Mouse (Mus musculus) neural tube, embryonic 13.5 days (tissue): ENCODE results near the gene Ano10. TPM values are rescaled to one million over a fixed set of nuclear protein-coding genes. Genes with fewer than 3 reads are reported as not detected.

Experiments used
- ATAC-seq: fragments of 200-750 bp; cut with Nextera tagmentation; 2 replicates; pipeline ENCODE4 v1.8.0; 2017; ENCODE audit warnings: low read depth, mild to moderate bottlenecking, moderate TSS enrichment, moderate library complexity
- H3K27ac ChIP-seq: fragments of 300-500 bp; sonication (generic); replicated peaks from 2 replicates; pipeline ENCODE4 v1.5.1; 2015; ENCODE audit warnings: moderate library complexity, mild to moderate bottlenecking, inconsistent platforms
- H3K27me3 ChIP-seq: fragments of 300-500 bp; sonication (generic); 2 replicates; pipeline ENCODE4 v1.6.1; 2015; ENCODE audit warnings: mild to moderate bottlenecking, inconsistent platforms
- H3K36me3 ChIP-seq: fragments of 300-500 bp; sonication (generic); 2 replicates; pipeline ENCODE4 v1.6.1; 2015; ENCODE audit warnings: mild to moderate bottlenecking, inconsistent platforms
- H3K4me1 ChIP-seq: fragments of 300-500 bp; sonication (generic); replicated peaks from 2 replicates; pipeline ENCODE4 v1.6.1; 2015; ENCODE audit warnings: inconsistent platforms
- H3K4me2 ChIP-seq: fragments of 300-500 bp; sonication (generic); 2 replicates; pipeline ENCODE4 v1.6.1; 2015; ENCODE audit warnings: inconsistent platforms, mild to moderate bottlenecking, moderate library complexity
- H3K4me3 ChIP-seq: fragments of 300-500 bp; sonication (generic); 2 replicates; pipeline ENCODE4 v1.5.1; 2015; ENCODE audit warnings: mild to moderate bottlenecking, inconsistent platforms
- H3K9ac ChIP-seq: fragments of 300-500 bp; sonication (generic); 2 replicates; pipeline ENCODE4 v1.6.1; 2015; ENCODE audit warnings: moderate library complexity, mild to moderate bottlenecking, inconsistent platforms
- H3K9me3 ChIP-seq: fragments of 300-500 bp; sonication (generic); 2 replicates; pipeline ENCODE4 v1.6.1; 2016; ENCODE audit warnings: inconsistent platforms
- WGBS: fragments of 180-500 bp; shearing (Covaris S2); methylation state at CpG from one replicate; pipeline ENCODE4 v1.1.7; 2015; 5-methylcytosine and 5-hydroxymethylcytosine counted together
- polyA plus RNA-seq: library from polyadenylated mRNA; unstranded; fragments of >200 nt; fragmentation: Nextera tagmentation; extraction: Ambion mirVana; gene quantifications from 2 replicates; pipeline ENCODE4 v1.2.1, GENCODE M21; 2015

Gene Ano10
- polyA plus RNA-seq, 1 experiment from 2014 or later, result 52.8 TPM

- no peaks in the 10 kb centered on the region for H3K4me1 ChIP-seq
- no peak overlapping the region for H3K4me2 ChIP-seq
- no peak overlapping the region for H3K27ac ChIP-seq
- no peak overlapping the region for H3K9ac ChIP-seq
- H3K9me3 ChIP-seq, result no peaks in the 10 kb centered on the region
- ATAC-seq, result no peak
- no peaks in the 10 kb centered on the region for H3K27me3 ChIP-seq
- H3K36me3 ChIP-seq, result no peaks in the 10 kb centered on the region
- no peak overlapping the region for H3K4me3 ChIP-seq
Observed at GRCm38 (mm10) chr9:122215118-122215517, 79.1 kb downstream of the Ano10 start.

GRCm38 (mm10) chr9:122208311-122208710 is 85.9 kb downstream of the Ano10 start:
- Histone ChIP-seq H3K4me3 (no peak overlapping the region), H3K4me1 (no peaks in the 10 kb centered on the region; the same call in 1 of the 2 replicates), H3K9ac (no peak overlapping the region), H3K4me2 (no peak overlapping the region), H3K27ac (no peak overlapping the region), H3K36me3 (no peaks in the 10 kb centered on the region), H3K27me3 (no peaks in the 10 kb centered on the region), H3K9me3 (no peaks in the 10 kb centered on the region)
- 78% methylated on average over 4 of the region's 4 CpGs for WGBS
- ATAC-seq, result no peak

- 73% methylated on average over 11 of the region's 11 CpGs for WGBS
- Histone ChIP-seq H3K9me3 (no peaks in the 10 kb centered on the region), H3K27ac (no peak overlapping the region), H3K36me3 (peaks cover 9% of the 10 kb centered on the region), H3K9ac (no peak overlapping the region), H3K4me2 (no peak overlapping the region), H3K27me3 (no peaks in the 10 kb centered on the region), H3K4me3 (no peak overlapping the region), H3K4me1 (no peaks in the 10 kb centered on the region; the same call in 1 of the 2 replicates)
- no peak for ATAC-seq
Observed at GRCm38 (mm10) chr9:122205543-122206200, 88.6 kb downstream of the Ano10 start.

GRCm38 (mm10) chr9:122204508-122204907 is 89.7 kb downstream of the Ano10 start:
- no peak for ATAC-seq
- H3K4me2 ChIP-seq, result no peak overlapping the region
- H3K4me1 ChIP-seq, result no peaks in the 10 kb centered on the region; the same call in 1 of the 2 replicates
- no peak overlapping the region for H3K4me3 ChIP-seq
- no peaks in the 10 kb centered on the region for H3K27me3 ChIP-seq
- 72% methylated on average over 7 of the region's 7 CpGs for WGBS
- no peak overlapping the region for H3K27ac ChIP-seq
- no peaks in the 10 kb centered on the region for H3K9me3 ChIP-seq
- H3K9ac ChIP-seq, result no peak overlapping the region
- peaks cover 17% of the 10 kb centered on the region for H3K36me3 ChIP-seq

GRCm38 (mm10) chr9:122199253-122199652 is 95.0 kb downstream of the Ano10 start:
- WGBS, result 21% methylated on average over 6 of the region's 6 CpGs
- ATAC-seq, result no peak; the same call in 1 of the 2 replicates

GRCm38 (mm10) chr9:122198621-122199020 is 95.6 kb downstream of the Ano10 start:
- no peak for ATAC-seq
- Histone ChIP-seq H3K27ac (no peak overlapping the region), H3K27me3 (no peaks in the 10 kb centered on the region), H3K36me3 (peaks cover 36% of the 10 kb centered on the region), H3K4me3 (no peak overlapping the region), H3K9me3 (no peaks in the 10 kb centered on the region), H3K9ac (no peak overlapping the region), H3K4me1 (peaks cover 21% of the 10 kb centered on the region; the same call in 1 of the 2 replicates), H3K4me2 (no peak overlapping the region)
- WGBS, result 63% methylated on average over 3 of the region's 3 CpGs

More at GRCm38 (mm10) chr9:122199253-122199652, 95.0 kb downstream of the Ano10 start:
- peaks cover 21% of the 10 kb centered on the region; the same call in 1 of the 2 replicates for H3K4me1 ChIP-seq
- H3K4me3 ChIP-seq, result no peak overlapping the region
- peaks cover 36% of the 10 kb centered on the region for H3K36me3 ChIP-seq
- H3K27ac ChIP-seq, result no peak overlapping the region
- no peak overlapping the region for H3K4me2 ChIP-seq
- no peaks in the 10 kb centered on the region for H3K27me3 ChIP-seq
- no peaks in the 10 kb centered on the region for H3K9me3 ChIP-seq
- no peak overlapping the region for H3K9ac ChIP-seq

- Histone ChIP-seq H3K4me2 (no peak overlapping the region), H3K9me3 (no peaks in the 10 kb centered on the region), H3K27me3 (no peaks in the 10 kb centered on the region), H3K36me3 (peaks cover 36% of the 10 kb centered on the region), H3K9ac (no peak overlapping the region), H3K4me3 (no peak overlapping the region), H3K27ac (no peak overlapping the region), H3K4me1 (peaks cover 21% of the 10 kb centered on the region; the same call in 1 of the 2 replicates)
- WGBS, result 82% methylated on average over 5 of the region's 5 CpGs
- no peak for ATAC-seq
Observed at GRCm38 (mm10) chr9:122197021-122197420, 97.2 kb downstream of the Ano10 start.

GRCm38 (mm10) chr9:122195042-122195682 is 99.1 kb downstream of the Ano10 start:
- Histone ChIP-seq H3K27ac (no peak overlapping the region), H3K36me3 (peaks cover 25% of the 10 kb centered on the region; the same call in 1 of the 2 replicates)
- WGBS, result 82% methylated on average over 5 of the region's 5 CpGs

GRCm38 (mm10) chr9:122193823-122194222 is 100.4 kb downstream of the Ano10 start:
- no peak for ATAC-seq
- Histone ChIP-seq H3K27me3 (no peaks in the 10 kb centered on the region), H3K9ac (no peak overlapping the region), H3K4me2 (no peak overlapping the region), H3K36me3 (peaks cover 19% of the 10 kb centered on the region), H3K4me1 (peaks cover 20% of the 10 kb centered on the region; the same call in 1 of the 2 replicates), H3K4me3 (no peak overlapping the region), H3K27ac (no peak overlapping the region), H3K9me3 (no peaks in the 10 kb centered on the region)
- 81% methylated on average over 5 of the region's 5 CpGs for WGBS

More at GRCm38 (mm10) chr9:122195042-122195682, 99.1 kb downstream of the Ano10 start:
- peaks cover 21% of the 10 kb centered on the region; the same call in 1 of the 2 replicates for H3K4me1 ChIP-seq
- H3K4me2 ChIP-seq, result no peak overlapping the region
- no peak for ATAC-seq
- no peaks in the 10 kb centered on the region for H3K9me3 ChIP-seq
- H3K9ac ChIP-seq, result no peak overlapping the region
- H3K4me3 ChIP-seq, result no peak overlapping the region
- no peaks in the 10 kb centered on the region for H3K27me3 ChIP-seq

- Histone ChIP-seq H3K36me3 (peaks cover 14% of the 10 kb centered on the region), H3K9ac (no peak overlapping the region), H3K4me3 (no peak overlapping the region), H3K27me3 (no peaks in the 10 kb centered on the region), H3K4me1 (peaks cover 16% of the 10 kb centered on the region; the same call in 1 of the 2 replicates), H3K27ac (no peak overlapping the region), H3K4me2 (no peak overlapping the region), H3K9me3 (no peaks in the 10 kb centered on the region)
- WGBS, result 82% methylated on average over 5 of the region's 5 CpGs
- no peak for ATAC-seq
Observed at GRCm38 (mm10) chr9:122193361-122193760, 100.9 kb downstream of the Ano10 start.

- H3K4me2 ChIP-seq, result no peak overlapping the region
- no peak overlapping the region for H3K4me3 ChIP-seq
- H3K27ac ChIP-seq, result no peak overlapping the region
- no peaks in the 10 kb centered on the region for H3K9me3 ChIP-seq
- no peaks in the 10 kb centered on the region; the same call in 1 of the 2 replicates for H3K36me3 ChIP-seq
- no peak overlapping the region for H3K9ac ChIP-seq
- no peak for ATAC-seq
- no peaks in the 10 kb centered on the region for H3K4me1 ChIP-seq
- H3K27me3 ChIP-seq, result no peaks in the 10 kb centered on the region
- 68% methylated on average over 1 of the region's 1 CpGs for WGBS
Observed at GRCm38 (mm10) chr9:122188724-122189123, 105.5 kb downstream of the Ano10 start.

- ATAC-seq, result no peak
- 93% methylated on average over 7 of the region's 7 CpGs for WGBS
- no peaks in the 10 kb centered on the region for H3K9me3 ChIP-seq
- no peak overlapping the region for H3K27ac ChIP-seq
- no peak overlapping the region for H3K9ac ChIP-seq
- H3K4me1 ChIP-seq, result no peaks in the 10 kb centered on the region
- peaks cover 7% of the 10 kb centered on the region for H3K36me3 ChIP-seq
- H3K27me3 ChIP-seq, result no peaks in the 10 kb centered on the region
- no peak overlapping the region for H3K4me2 ChIP-seq
- no peak overlapping the region for H3K4me3 ChIP-seq
Observed at GRCm38 (mm10) chr9:122187451-122187921, 106.7 kb downstream of the Ano10 start.
